Mouse (Mus musculus) myocyte (in vitro differentiated cells): Measurements from ENCODE around the gene Trim12c.
"Not testable (repeated sequence)": the region's sequence is repeated elsewhere in the genome, so short reads cannot be mapped to it uniquely, and the experiment has no call there.

Source experiments
- E2F4 ChIP-seq: IDR thresholded peaks from one replicate; pipeline ENCODE4 v1.6.1; 2011; ENCODE audit warnings: mild to moderate bottlenecking, control low read depth, moderate library complexity; ENCODE audit not compliant: insufficient read depth
- MYOG ChIP-seq, 3 experiments: IDR thresholded peaks; one replicate each; pipeline ENCODE4 v1.6.1; 2011; ENCODE audit warnings: control low read depth in 2 of 3, low read depth in 2 of 3, mild to moderate bottlenecking in 2 of 3; ENCODE audit not compliant: insufficient read length in 2 of 3, control insufficient read depth in 1 of 3, insufficient read depth in 1 of 3
- POLR2A ChIP-seq: IDR thresholded peaks from one replicate; pipeline ENCODE4 v1.6.1; 2011; ENCODE audit warnings: low read depth, mild to moderate bottlenecking, control low read depth, moderate library complexity; ENCODE audit not compliant: insufficient read length
- TCF12 ChIP-seq: IDR thresholded peaks from one replicate; pipeline ENCODE4 v1.6.1; 2011; ENCODE audit warnings: mild to moderate bottlenecking, control low read depth; ENCODE audit not compliant: poor library complexity, insufficient read depth, severe bottlenecking
- USF1 ChIP-seq: IDR thresholded peaks from one replicate; pipeline ENCODE4 v1.6.1; 2011; ENCODE audit warnings: low read depth, mild to moderate bottlenecking, control low read depth, moderate library complexity

DNA sequence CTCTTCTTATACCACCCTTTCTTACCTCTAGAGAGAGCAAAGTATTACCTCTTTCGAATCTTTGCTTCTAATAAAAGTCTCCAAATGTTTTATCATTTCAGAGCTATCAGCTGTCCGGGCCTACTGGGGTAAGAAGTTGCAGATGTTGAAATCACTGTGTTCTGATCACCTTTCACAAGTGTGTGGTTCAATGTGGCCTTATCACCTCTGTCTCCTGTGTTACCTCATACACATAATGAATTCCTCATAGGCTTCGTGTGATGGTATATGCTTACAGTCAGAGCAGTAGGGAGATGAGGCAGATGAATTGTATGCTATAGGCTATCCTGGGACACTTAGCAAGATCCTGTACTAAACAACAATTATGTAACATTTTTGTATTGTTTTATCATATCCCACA, 17.6 kb downstream of the Trim12c start:
- TF ChIP-seq USF1; POLR2A; MYOG (IDR thresholded peaks at IDR 0.05; ENCODE audit: control insufficient read depth in 1 of 3, insufficient read depth in 1 of 3, insufficient read length in 2 of 3, low read depth in 2 of 3); TCF12; E2F4: not testable (repeated sequence)
